Mouse (Mus musculus): ENCODE measurements at regions not wholly inside any gene's neighbourhood (a gene's known extent, or its start where the extent isn't known, plus 50 kb on each side); places are given as distances from the start of the nearest gene placed in this dataset.

DNA sequence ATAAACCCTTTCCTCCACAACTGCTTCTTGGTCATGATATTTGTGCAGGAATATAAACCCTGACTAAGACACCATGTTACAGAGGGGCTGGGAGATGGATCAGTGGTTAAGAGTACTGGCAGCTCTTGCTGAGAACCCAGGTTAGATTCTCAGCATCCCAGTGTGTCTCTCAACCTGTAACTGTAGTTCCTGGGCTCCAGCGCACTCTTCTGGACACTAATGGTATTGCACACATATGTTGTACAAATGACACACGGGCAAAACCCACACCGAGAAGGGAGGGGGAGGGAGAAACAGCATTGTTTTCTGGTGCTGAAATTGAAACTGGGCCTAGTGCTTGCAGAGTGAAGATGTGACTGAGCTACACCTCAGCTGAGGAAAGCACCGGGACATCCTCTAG is 81.0 kb upstream of the Ccdc39 start:
- Histone ChIP-seq H3K9me3 (no peaks in the 10 kb centered on the region), H3K27ac (no peak overlapping the region), H3K27me3 (ENCODE audit: insufficient read depth, poor library complexity, severe bottlenecking) (no peaks in the 10 kb centered on the region), H3K36me3 (no peaks in the 10 kb centered on the region), H3K4me3 (no peak overlapping the region), H3K4me1 (no peaks in the 10 kb centered on the region)
- no peak for DNase-seq (ENCODE audit: low spot score)
- 72% methylated on average over 4 of the region's 4 CpGs for WGBS

DNA sequence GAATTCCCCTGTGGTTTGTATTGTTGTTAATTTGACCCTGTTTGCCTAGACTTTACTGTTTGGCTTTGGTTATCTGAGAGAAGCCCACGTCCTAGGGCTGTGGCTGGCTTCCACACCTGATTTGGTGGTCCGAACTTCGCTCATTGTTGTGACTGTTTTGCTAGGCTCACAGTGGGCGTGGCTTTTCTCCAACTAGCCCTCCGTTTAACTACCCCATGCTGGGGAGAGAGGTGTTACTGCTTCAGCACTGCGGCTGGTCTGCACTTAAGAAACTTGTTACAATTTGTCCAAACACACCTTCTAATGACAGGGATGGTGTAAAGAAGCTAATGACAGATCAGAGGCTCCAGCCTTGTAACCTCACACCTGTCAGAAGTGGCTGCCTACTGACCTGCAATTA is 64.7 kb upstream of the Fxr1 start:
- H3K27ac ChIP-seq = no peak overlapping the region
- no peaks in the 10 kb centered on the region for H3K36me3 ChIP-seq
- H3K27me3 ChIP-seq (ENCODE audit: insufficient read depth, poor library complexity, severe bottlenecking) = peaks cover 7% of the 10 kb centered on the region; the same call in 1 of the 2 replicates
- H3K4me1 ChIP-seq = peaks cover 11% of the 10 kb centered on the region
- no peaks in the 10 kb centered on the region for H3K9me3 ChIP-seq
- peak overlapping the region; percentile 24; the same call in 1 of the 2 replicates for H3K4me3 ChIP-seq
- DNase-seq (ENCODE audit: low spot score) = no peak
- WGBS = under 1% methylated on average over 6 of the region's 6 CpGs

DNA sequence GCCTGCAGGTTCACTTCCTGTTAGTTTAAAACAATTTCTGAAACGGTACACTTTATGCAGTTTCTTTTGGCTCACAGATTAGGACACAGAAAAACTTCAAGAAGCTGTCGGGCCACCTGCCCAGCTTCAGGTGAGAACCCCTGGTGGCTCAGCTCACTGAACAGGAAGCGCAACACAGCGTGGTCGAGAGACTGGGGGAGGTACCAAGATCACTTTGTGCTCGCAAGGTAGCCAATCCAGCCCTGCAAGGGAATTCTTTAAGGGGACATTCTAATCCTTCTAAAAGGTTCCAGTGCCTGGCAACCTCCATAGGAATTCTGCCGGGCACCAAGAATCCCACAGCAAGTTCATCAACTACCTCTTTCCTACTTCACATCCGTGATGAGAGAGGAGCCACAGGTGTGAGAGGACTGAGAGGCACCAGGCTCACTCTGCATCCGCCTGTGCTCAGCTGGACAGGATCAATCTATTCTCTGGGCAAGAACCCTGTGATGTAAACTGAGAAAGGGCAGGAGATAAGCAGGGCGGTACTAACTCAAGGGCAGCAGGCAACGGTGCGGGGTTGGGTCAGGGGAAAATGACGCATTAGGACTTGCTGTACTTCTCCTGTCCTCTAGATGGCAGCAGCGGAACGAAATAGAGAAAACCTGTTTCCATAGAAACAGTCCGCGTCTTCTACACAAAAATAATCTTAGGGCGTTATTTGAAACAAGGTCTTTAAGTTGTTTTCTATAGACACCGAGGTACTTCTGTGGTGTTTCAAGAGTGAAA is 63.7 kb upstream of the Fxr1 start:
- H3K9me3 ChIP-seq = no peaks in the 10 kb centered on the region
- 3% methylated on average over 19 of the region's 19 CpGs for WGBS
- no peaks in the 10 kb centered on the region for H3K36me3 ChIP-seq
- no peak overlapping the region for H3K27ac ChIP-seq
- peak overlapping the region; percentile 43 for H3K4me3 ChIP-seq
- H3K27me3 ChIP-seq (ENCODE audit: insufficient read depth, poor library complexity, severe bottlenecking) = peaks cover 7% of the 10 kb centered on the region; the same call in 1 of the 2 replicates
- DNase-seq (ENCODE audit: low spot score) = peak; percentile 81
- peaks cover 11% of the 10 kb centered on the region for H3K4me1 ChIP-seq

GRCm38 (mm10) chr3:33956625-33957023 is 63.1 kb upstream of the Fxr1 start:
- Histone ChIP-seq H3K4me1 (peaks cover 11% of the 10 kb centered on the region), H3K9me3 (no peaks in the 10 kb centered on the region), H3K27ac (no peak overlapping the region), H3K4me3 (no peak overlapping the region), H3K36me3 (no peaks in the 10 kb centered on the region), H3K27me3 (ENCODE audit: insufficient read depth, poor library complexity, severe bottlenecking) (peaks cover 7% of the 10 kb centered on the region; the same call in 1 of the 2 replicates)
- no peak for DNase-seq (ENCODE audit: low spot score)
- WGBS = 49% methylated on average over 3 of the region's 3 CpGs

GRCm38 (mm10) chr3:33957676-33958075 is 62.1 kb upstream of the Fxr1 start:
- no peak overlapping the region for H3K27ac ChIP-seq
- H3K36me3 ChIP-seq = no peaks in the 10 kb centered on the region
- DNase-seq (ENCODE audit: low spot score) = no peak
- no peak overlapping the region for H3K4me3 ChIP-seq
- H3K27me3 ChIP-seq (ENCODE audit: insufficient read depth, poor library complexity, severe bottlenecking) = peaks cover 7% of the 10 kb centered on the region; the same call in 1 of the 2 replicates
- 74% methylated on average over 10 of the region's 10 CpGs for WGBS
- H3K4me1 ChIP-seq = peaks cover 11% of the 10 kb centered on the region
- no peaks in the 10 kb centered on the region for H3K9me3 ChIP-seq

DNA sequence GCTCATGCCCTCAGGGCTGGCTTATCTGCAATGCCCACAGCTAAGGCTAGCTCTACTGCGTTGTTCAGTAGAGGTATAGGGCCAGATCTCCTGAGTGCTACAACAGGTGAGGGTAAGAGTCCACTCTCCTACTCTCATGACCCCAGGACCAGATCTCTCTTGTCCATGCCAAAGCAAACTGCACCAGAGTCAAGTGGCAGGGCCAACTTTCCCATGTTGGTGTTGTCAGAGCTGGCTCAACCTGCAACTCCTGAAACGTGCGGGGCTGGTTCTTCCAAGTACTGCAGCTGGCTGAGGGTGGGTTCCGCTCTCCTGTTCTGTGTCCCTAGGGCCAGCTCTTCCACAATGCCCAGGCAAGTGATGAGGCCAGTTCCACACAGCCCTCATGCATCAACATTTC is 61.5 kb upstream of the Fxr1 start:
- peaks cover 7% of the 10 kb centered on the region; the same call in 1 of the 2 replicates for H3K27me3 ChIP-seq (ENCODE audit: insufficient read depth, poor library complexity, severe bottlenecking)
- H3K4me3 ChIP-seq = no peak overlapping the region
- no peak for DNase-seq (ENCODE audit: low spot score)
- H3K9me3 ChIP-seq = no peaks in the 10 kb centered on the region
- H3K27ac ChIP-seq = no peak overlapping the region
- 79% methylated on average over 4 of the region's 4 CpGs for WGBS
- H3K4me1 ChIP-seq = peaks cover 11% of the 10 kb centered on the region
- no peaks in the 10 kb centered on the region for H3K36me3 ChIP-seq

- Histone ChIP-seq H3K27ac (no peak overlapping the region), H3K36me3 (no peaks in the 10 kb centered on the region), H3K4me3 (no peak overlapping the region), H3K9me3 (no peaks in the 10 kb centered on the region), H3K27me3 (ENCODE audit: insufficient read depth, poor library complexity, severe bottlenecking) (no peaks in the 10 kb centered on the region), H3K4me1 (peaks cover 6% of the 10 kb centered on the region)
- WGBS = 57% methylated on average over 6 of the region's 6 CpGs
- no peak for DNase-seq (ENCODE audit: low spot score)
These were observed 59.5 kb upstream of the Fxr1 start for GRCm38 (mm10) chr3:33960211-33960610.

- Histone ChIP-seq H3K27me3 (ENCODE audit: insufficient read depth, poor library complexity, severe bottlenecking) (no peaks in the 10 kb centered on the region), H3K27ac (no peak overlapping the region), H3K4me1 (no peaks in the 10 kb centered on the region), H3K36me3 (no peaks in the 10 kb centered on the region), H3K9me3 (no peaks in the 10 kb centered on the region), H3K4me3 (no peak overlapping the region)
- no peak for DNase-seq (ENCODE audit: low spot score)
- WGBS = 70% methylated on average over 5 of the region's 5 CpGs
These were observed 56.8 kb upstream of the Fxr1 start for GRCm38 (mm10) chr3:33962938-33963337.

DNA sequence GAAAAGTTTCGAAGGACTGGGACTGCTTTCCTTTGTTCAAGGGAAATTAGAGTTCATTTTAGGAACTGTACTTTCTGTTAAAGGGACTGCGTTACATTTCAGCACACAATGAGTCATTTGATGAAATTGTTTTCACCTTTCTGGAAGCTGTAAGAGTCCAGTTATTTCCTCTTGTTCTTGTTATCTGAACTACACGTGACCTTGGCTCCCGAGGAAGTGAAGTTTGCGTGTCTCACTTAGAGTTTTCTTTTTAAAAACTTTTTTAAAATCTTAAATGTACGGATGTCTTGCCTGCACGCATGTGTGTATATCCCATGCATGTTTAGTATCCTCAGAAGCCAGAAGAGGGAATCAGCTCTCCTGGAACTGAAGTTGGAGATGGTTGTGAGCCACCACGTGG is 52.6 kb upstream of the Fxr1 start:
- H3K4me3 ChIP-seq = no peak overlapping the region
- H3K9me3 ChIP-seq = no peaks in the 10 kb centered on the region
- WGBS = 71% methylated on average over 8 of the region's 8 CpGs
- H3K36me3 ChIP-seq = no peaks in the 10 kb centered on the region
- H3K4me1 ChIP-seq = no peaks in the 10 kb centered on the region
- no peaks in the 10 kb centered on the region for H3K27me3 ChIP-seq (ENCODE audit: insufficient read depth, poor library complexity, severe bottlenecking)
- H3K27ac ChIP-seq = no peak overlapping the region
- no peak for DNase-seq (ENCODE audit: low spot score)
